Mouse (Mus musculus) limb, embryonic 11.5 days (tissue): ENCODE data around the gene Cfap161. TPM values are rescaled to one million over a fixed set of nuclear protein-coding genes. Genes with fewer than 3 reads are reported as not detected.
A peak's percentile ranks its signal among the peaks of the same experiment; 100 is the strongest.

Experiments used
- ATAC-seq: fragments of 200-750 bp; cut with Nextera tagmentation; 2 replicates; pipeline ENCODE4 v1.8.0; 2017; ENCODE audit warnings: low read depth; ENCODE audit not compliant: insufficient number of reproducible peaks, low FRiP score, low TSS enrichment
- DNase-seq: peaks from one replicate; pipeline ENCODE4 v3.0.0-alpha.2; 2015; ENCODE audit warnings: low spot score
- H3K27ac ChIP-seq: fragments of 300-500 bp; sonication (generic); replicated peaks from 2 replicates; pipeline ENCODE4 v1.5.1; 2014; ENCODE audit warnings: low read depth, mild to moderate bottlenecking, low read length
- H3K27me3 ChIP-seq: fragments of 300-500 bp; sonication (generic); 2 replicates; pipeline ENCODE4 v1.6.1; 2014; ENCODE audit warnings: mild to moderate bottlenecking, low read length, mixed read lengths; ENCODE audit not compliant: control insufficient read depth, insufficient read depth
- H3K36me3 ChIP-seq: fragments of 300-500 bp; sonication (generic); 2 replicates; pipeline ENCODE4 v1.6.1; 2014; ENCODE audit warnings: mild to moderate bottlenecking, low read length, moderate library complexity, mixed read lengths; ENCODE audit not compliant: control insufficient read depth, insufficient read depth
- H3K4me1 ChIP-seq: fragments of 300-500 bp; sonication (generic); 2 replicates; pipeline ENCODE4 v1.6.1; 2014; ENCODE audit warnings: low read length, mixed read lengths; ENCODE audit not compliant: control insufficient read depth, insufficient read depth
- H3K4me2 ChIP-seq: fragments of 300-500 bp; sonication (generic); 2 replicates; pipeline ENCODE4 v1.6.1; 2014; ENCODE audit warnings: low read depth, mild to moderate bottlenecking, moderate library complexity; ENCODE audit not compliant: severe bottlenecking
- H3K4me3 ChIP-seq: fragments of 300-500 bp; sonication (generic); 2 replicates; pipeline ENCODE4 v1.5.1; 2014; ENCODE audit warnings: low read depth, low read length
- H3K9ac ChIP-seq: fragments of 300-500 bp; sonication (generic); 2 replicates; pipeline ENCODE4 v1.6.1; 2014; ENCODE audit warnings: mild to moderate bottlenecking, low read length
- H3K9me3 ChIP-seq: fragments of 300-500 bp; sonication (generic); 2 replicates; pipeline ENCODE4 v1.6.1; 2016; ENCODE audit warnings: low read length; ENCODE audit not compliant: control insufficient read depth
- WGBS: fragments of 180-500 bp; shearing (Covaris S2); extraction: QIAGEN DNeasy Blood & Tissue Kit; methylation state at CpG from one replicate; pipeline ENCODE4 v1.1.7; 2014; 5-methylcytosine and 5-hydroxymethylcytosine counted together
- polyA plus RNA-seq: library from polyadenylated mRNA; unstranded; fragments of >200 nt; fragmentation: Nextera tagmentation; extraction: Ambion mirVana; gene quantifications from 2 replicates; pipeline ENCODE4 v1.2.1, GENCODE M21; 2014

Cfap161 gene
- polyA plus RNA-seq, 1 experiment from 2014 or later: 0.19 TPM

DNA sequence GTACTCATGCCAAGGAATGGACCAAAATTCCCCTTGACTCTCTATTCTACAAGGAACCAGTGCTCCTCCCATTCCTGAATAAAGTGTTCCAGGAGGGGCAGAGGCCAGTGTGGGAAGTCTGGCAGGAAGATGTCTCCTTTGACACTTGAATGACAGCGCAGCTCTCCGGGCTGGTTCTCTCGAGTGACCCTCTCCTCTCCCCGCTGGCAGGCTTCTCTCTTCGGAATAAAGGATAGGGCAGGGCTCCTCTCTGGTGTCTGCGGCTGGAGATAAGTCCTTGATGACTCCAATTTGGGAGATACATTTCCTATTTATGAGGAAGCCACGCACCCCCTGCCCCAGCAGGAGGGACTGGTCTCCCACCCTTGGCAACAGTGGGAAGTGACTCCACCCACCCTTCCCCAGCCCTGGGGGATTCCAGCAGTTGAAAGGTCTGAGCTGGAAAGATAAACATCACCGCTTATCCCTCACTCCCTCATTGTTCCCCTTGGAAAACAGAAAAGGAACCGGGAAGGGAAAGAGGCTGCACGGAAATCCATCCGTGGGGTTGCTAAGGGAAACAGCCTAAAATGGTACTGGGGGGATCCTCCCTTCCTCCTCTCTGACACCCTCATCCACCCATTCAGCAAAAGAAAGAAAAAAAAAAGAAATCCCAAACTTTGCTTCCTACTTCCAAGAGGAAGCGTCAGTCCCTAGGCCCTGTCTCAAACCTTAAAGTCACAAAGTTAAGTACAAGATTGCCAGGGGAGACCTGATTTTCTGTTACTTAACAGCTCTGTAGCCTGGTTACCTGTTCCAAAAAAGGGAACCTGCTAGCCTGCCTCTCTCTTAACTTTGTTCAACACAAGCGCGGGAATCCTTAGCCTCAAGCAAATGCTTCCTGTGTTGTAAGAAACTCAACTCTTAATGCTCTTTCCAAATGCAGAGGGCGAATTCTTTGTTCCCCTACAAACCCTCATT is 15.7 kb upstream of the Cfap161 start:
- no peak for DNase-seq
- peaks cover 34% of the 10 kb centered on the region for H3K4me1 ChIP-seq
- ATAC-seq: no peak
- no peaks in the 10 kb centered on the region for H3K9me3 ChIP-seq
- 30% methylated on average over 15 of the region's 15 CpGs for WGBS
- no peaks in the 10 kb centered on the region for H3K36me3 ChIP-seq
- no peak overlapping the region for H3K9ac ChIP-seq
- H3K4me2 ChIP-seq: no peak overlapping the region
- no peak overlapping the region for H3K4me3 ChIP-seq
- H3K27ac ChIP-seq: 0 out of 2 replicates have a peak overlapping the region, but pooled peaks have one; percentile 23
- H3K27me3 ChIP-seq: no peaks in the 10 kb centered on the region

DNA sequence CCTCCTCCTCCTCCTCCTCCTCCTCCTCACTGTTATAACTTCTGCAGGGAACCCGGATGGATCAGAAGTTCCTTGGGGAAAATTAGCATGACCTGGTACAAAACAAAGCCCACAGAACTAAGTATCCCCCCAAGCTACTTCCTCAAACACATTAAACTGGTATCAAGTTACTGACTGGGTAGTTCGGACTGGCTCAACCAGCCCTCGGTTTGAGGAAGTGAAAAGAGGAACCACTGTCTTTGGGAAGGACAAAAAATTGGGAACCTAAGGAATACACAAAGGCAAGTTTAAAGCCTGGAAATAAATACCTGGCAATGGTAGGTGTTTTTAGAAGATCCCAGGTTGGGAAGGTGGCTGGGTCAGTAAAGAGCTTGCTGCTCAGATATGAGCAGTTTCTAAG is 15.0 kb upstream of the Cfap161 start:
- Histone ChIP-seq H3K4me2 (no peak overlapping the region), H3K27ac (no peak overlapping the region), H3K4me3 (no peak overlapping the region), H3K9ac (no peak overlapping the region), H3K9me3 (no peaks in the 10 kb centered on the region), H3K27me3 (no peaks in the 10 kb centered on the region), H3K36me3 (no peaks in the 10 kb centered on the region), H3K4me1 (peaks cover 34% of the 10 kb centered on the region)
- DNase-seq: no peak
- 0% methylated on average over 3 of the region's 3 CpGs for WGBS
- no peak for ATAC-seq

DNA sequence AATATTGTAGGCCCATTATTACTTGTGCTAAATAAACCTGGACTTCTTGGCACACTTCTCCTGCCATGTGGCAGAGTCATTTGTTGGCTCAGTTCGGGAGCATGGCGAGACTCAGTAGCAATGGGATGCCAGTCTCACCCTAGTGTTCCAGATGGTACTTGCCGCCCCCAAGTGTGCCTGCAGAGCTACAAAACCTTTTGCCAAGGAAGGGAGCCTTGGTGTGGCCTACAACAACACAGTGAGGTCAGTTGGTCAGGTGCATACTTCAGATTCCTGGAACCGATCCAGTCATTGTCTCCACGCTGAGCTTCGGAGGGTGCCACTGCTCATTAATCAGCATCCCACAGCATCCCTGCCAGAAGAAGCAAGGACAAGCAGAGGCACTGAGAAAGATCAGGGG is 14.4 kb upstream of the Cfap161 start:
- WGBS: 75% methylated on average over 6 of the region's 6 CpGs
- Histone ChIP-seq H3K27ac (0 out of 2 replicates have a peak overlapping the region, but pooled peaks have one; percentile 9), H3K4me1 (peaks cover 30% of the 10 kb centered on the region), H3K36me3 (no peaks in the 10 kb centered on the region), H3K4me3 (no peak overlapping the region), H3K4me2 (no peak overlapping the region), H3K9me3 (no peaks in the 10 kb centered on the region), H3K9ac (no peak overlapping the region), H3K27me3 (no peaks in the 10 kb centered on the region)
- ATAC-seq (no peak), DNase-seq (no peak)

DNA sequence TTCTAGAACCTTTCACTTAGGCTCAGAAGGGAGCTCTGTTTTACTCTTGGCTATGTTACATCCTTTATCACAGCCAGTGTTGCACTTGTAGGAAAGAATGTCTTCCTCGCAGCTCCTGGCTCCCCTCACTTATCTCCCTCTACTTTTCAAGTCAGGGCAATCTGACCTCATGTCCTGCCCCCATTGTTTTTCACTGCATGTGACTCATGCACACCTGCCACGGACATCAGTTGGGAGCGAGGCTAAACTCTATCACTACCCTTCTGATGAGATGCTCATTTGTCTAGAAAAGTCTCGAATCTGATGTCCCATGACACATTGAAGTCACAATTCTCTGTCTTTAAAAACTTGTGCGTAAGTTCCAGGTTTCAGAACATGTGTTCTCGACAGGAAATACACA is 12.3 kb upstream of the Cfap161 start:
- Histone ChIP-seq H3K4me3 (no peak overlapping the region), H3K9ac (no peak overlapping the region), H3K36me3 (no peaks in the 10 kb centered on the region), H3K27ac (no peak overlapping the region), H3K4me1 (peaks cover 16% of the 10 kb centered on the region), H3K9me3 (no peaks in the 10 kb centered on the region), H3K4me2 (no peak overlapping the region), H3K27me3 (no peaks in the 10 kb centered on the region)
- ATAC-seq (no peak), DNase-seq (no peak)
- WGBS: 86% methylated on average over 6 of the region's 6 CpGs

DNA sequence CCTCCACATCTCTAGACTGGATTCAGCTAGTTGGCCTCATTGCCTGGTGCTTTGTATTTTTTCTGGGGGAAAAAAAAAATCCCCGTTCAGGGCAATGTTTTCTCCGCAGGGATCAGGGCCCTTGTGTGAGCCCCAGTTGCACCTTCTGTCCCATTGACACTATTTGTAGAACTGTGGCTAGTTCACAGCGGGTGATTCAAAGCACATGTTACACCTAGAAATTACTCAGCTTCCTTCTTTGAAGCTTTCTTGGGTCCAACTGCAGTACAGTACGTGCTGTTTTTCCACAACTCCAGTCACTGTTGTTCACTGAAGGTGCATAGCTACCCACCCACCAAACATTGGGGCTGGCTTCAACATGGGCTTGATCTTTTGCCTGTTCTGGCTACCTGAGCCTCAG is 9.1 kb upstream of the Cfap161 start:
- ATAC-seq (no peak), DNase-seq (no peak)
- H3K9ac ChIP-seq: no peak overlapping the region
- H3K4me1 ChIP-seq: no peaks in the 10 kb centered on the region
- WGBS: 79% methylated on average over 4 of the region's 4 CpGs
- H3K27me3 ChIP-seq: no peaks in the 10 kb centered on the region
- H3K27ac ChIP-seq: no peak overlapping the region
- no peaks in the 10 kb centered on the region for H3K9me3 ChIP-seq
- H3K4me3 ChIP-seq: no peak overlapping the region
- H3K4me2 ChIP-seq: no peak overlapping the region
- H3K36me3 ChIP-seq: no peaks in the 10 kb centered on the region

DNA sequence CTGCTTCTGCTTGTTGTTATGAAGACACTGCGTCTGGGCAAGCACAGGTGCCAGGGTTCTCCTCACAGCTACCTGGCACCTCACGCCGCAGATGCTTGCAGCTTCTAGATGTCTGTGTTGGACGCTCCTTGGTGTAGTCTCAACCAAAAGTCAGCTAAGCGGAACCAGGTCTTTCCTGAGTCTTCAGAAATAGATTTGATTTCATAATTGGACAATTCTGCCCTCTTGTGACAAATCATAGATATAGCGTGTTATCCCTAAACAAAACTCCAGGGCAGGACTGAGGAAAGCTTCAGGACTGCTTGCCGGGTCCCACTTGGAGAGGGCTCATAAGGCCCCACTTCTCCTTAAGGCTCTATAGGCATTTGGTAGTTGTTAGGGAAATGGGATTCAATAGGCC is 7.8 kb upstream of the Cfap161 start:
- no peak overlapping the region for H3K4me3 ChIP-seq
- H3K4me2 ChIP-seq: no peak overlapping the region
- no peaks in the 10 kb centered on the region for H3K4me1 ChIP-seq
- no peak overlapping the region for H3K27ac ChIP-seq
- H3K9me3 ChIP-seq: no peaks in the 10 kb centered on the region
- ATAC-seq (no peak), DNase-seq (peak; percentile 40)
- H3K9ac ChIP-seq: no peak overlapping the region
- WGBS: 74% methylated on average over 7 of the region's 7 CpGs
- H3K27me3 ChIP-seq: no peaks in the 10 kb centered on the region
- no peaks in the 10 kb centered on the region for H3K36me3 ChIP-seq

DNA sequence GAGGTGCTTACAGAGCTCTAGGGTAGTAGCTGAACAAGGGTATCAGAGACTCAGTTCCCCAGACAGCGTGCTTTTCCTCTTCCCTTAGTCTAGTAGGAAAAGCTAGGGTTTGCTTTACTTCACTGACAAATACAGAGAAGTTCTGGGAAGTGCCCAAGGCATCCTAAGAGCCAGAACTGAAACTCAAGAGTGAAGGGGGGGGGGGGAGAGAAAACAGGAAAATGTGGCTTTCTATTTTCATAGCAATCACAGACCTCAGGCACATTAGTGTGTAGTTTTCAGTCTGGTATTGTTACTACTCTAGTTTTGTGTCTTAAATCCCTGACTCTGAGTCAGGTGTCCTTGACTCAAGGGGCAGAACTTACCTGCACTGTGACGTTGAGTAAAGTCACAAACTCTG is 7.3 kb upstream of the Cfap161 start:
- no peak for ATAC-seq
- H3K27me3 ChIP-seq: no peaks in the 10 kb centered on the region
- H3K4me1 ChIP-seq: no peaks in the 10 kb centered on the region
- H3K4me3 ChIP-seq: no peak overlapping the region
- no peak overlapping the region for H3K27ac ChIP-seq
- H3K36me3 ChIP-seq: no peaks in the 10 kb centered on the region
- no peak for DNase-seq
- 83% methylated on average over 2 of the region's 2 CpGs for WGBS
- H3K9me3 ChIP-seq: no peaks in the 10 kb centered on the region
- H3K9ac ChIP-seq: no peak overlapping the region
- no peak overlapping the region for H3K4me2 ChIP-seq

DNA sequence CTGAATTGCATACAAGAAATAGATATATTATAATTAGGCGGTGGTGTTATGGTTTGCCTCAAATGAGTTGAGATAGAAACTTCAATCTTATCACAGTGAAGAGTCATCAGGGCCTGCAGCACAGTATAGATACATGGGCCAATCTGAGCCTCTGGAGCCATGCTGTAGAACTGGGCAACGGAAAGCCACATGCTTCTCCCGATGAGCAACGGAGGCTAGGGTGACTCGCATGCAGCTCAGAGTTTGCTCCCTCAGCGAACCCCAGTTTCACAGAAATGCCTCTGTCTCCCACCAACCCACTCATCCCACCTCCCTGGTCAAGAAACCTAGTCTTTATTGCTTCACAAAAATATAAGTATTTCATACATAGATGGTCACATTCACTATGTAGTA is 6.8 kb upstream of the Cfap161 start:
- Histone ChIP-seq H3K4me3 (no peak overlapping the region), H3K9ac (no peak overlapping the region), H3K27ac (no peak overlapping the region), H3K4me2 (no peak overlapping the region), H3K27me3 (no peaks in the 10 kb centered on the region), H3K36me3 (no peaks in the 10 kb centered on the region), H3K9me3 (no peaks in the 10 kb centered on the region), H3K4me1 (no peaks in the 10 kb centered on the region)
- 94% methylated on average over 6 of the region's 6 CpGs for WGBS
- DNase-seq: no peak
- no peak for ATAC-seq
